Mouse (Mus musculus) 3T3-L1 (cell line): ENCODE results near the gene Tef.

Source experiments
- DNase-seq: peaks from one replicate; pipeline ENCODE4 v3.0.0-alpha.2; 2015; ENCODE audit warnings: low read depth, low spot score

Tef gene

GRCm38 (mm10) chr15:81798421-81798820, 3.8 kb upstream of the Tef start:
- DNase-seq = no peak

- DNase-seq = no peak
These were observed 1.8 kb upstream of the Tef start for GRCm38 (mm10) chr15:81800391-81800790.

GRCm38 (mm10) chr15:81802941-81803351, 725 bp downstream of the Tef start:
- DNase-seq = no peak

- DNase-seq = no peak
These were observed 1.3 kb downstream of the Tef start for GRCm38 (mm10) chr15:81803425-81803951.

- DNase-seq = no peak
These were observed 2.0 kb downstream of the Tef start for GRCm38 (mm10) chr15:81804172-81804571.

- no peak for DNase-seq
These were observed 2.7 kb downstream of the Tef start for GRCm38 (mm10) chr15:81804883-81805282.

- no peak for DNase-seq
These were observed 3.4 kb downstream of the Tef start for GRCm38 (mm10) chr15:81805624-81806023.

GRCm38 (mm10) chr15:81806621-81807404, 4.6 kb downstream of the Tef start:
- DNase-seq = peak; percentile 44

GRCm38 (mm10) chr15:81808799-81809198, 6.6 kb downstream of the Tef start:
- DNase-seq = no peak

- DNase-seq = peak; percentile 52
These were observed 7.3 kb downstream of the Tef start for GRCm38 (mm10) chr15:81809550-81809949.

GRCm38 (mm10) chr15:81810150-81810549, 7.9 kb downstream of the Tef start:
- peak; percentile 99 for DNase-seq

GRCm38 (mm10) chr15:81810671-81811598, 8.7 kb downstream of the Tef start:
- peak; percentile 98 for DNase-seq

GRCm38 (mm10) chr15:81811599-81811996, 9.4 kb downstream of the Tef start:
- DNase-seq = peak; percentile 53

GRCm38 (mm10) chr15:81812287-81812686, 10.1 kb downstream of the Tef start:
- peak; percentile 57 for DNase-seq

GRCm38 (mm10) chr15:81812696-81813631, 10.7 kb downstream of the Tef start:
- no peak for DNase-seq

GRCm38 (mm10) chr15:81813986-81814705, 11.9 kb downstream of the Tef start:
- no peak for DNase-seq

- DNase-seq = no peak
These were observed 12.6 kb downstream of the Tef start for GRCm38 (mm10) chr15:81814716-81815370.

GRCm38 (mm10) chr15:81818404-81818803, 16.2 kb downstream of the Tef start:
- no peak for DNase-seq

- no peak for DNase-seq
These were observed 20.4 kb downstream of the Tef start for GRCm38 (mm10) chr15:81822631-81823030.

- DNase-seq = no peak
These were observed 22.6 kb downstream of the Tef start for GRCm38 (mm10) chr15:81824832-81825231.
